ENCODE assay signal across 39 mouse cellular contexts in the genomic region with DNA sequence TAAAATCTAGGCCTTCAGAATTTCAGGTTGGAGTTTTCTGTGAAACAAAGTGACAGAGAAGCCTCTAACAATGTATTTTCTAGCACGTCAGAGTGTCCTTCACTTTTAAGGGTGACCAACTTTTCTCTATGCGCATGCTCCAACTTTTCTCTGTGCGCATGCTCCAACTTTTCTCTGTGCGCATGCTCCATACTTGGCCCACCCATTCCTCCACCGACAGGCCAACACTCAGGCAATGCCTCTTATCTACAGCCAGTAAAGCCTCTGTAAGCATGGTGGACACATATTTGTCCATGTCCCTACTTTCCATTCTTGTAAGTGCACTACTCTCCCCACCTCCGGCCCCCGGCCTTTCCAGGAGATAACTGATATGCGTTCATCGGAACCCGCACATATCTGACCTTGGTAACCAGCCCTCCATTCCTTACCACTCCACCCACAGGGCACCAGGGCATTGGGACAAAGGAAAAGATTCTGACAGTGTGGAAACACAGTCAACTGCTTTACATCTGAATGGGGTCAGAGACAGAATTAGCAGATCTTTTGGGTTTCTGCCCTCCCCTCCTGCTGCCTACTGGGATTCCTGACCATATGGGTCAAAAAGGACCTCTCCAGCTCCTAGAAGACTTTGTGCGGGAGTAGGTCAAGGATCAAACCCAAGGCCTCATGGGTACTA. TPM values are rescaled to one million over a fixed set of nuclear protein-coding genes. Genes with fewer than 3 reads are reported as not detected.
A peak's percentile ranks its signal among the peaks of the same experiment; 100 is the strongest.
DNase-seq lines count a peak whose midpoint lies in the region; ATAC-seq and TF ChIP-seq lines count a peak whose summit lies in the region.
"Had no signal": no experiment of that assay in that cellular context is flagged by ENCODE, and none has a peak within 500 bp of the region (broad histone marks: within the 10 kb centered on the region; RNA-seq: fewer than 3 reads in every experiment).

No protein-coding gene starts in this region.

- H3K9ac ChIP-seq in kidney, embryonic 14.5 days (ENCODE audit: low read depth, low read length), result no peak overlapping the region
- H3K9ac ChIP-seq in midbrain, postnatal 0 days (replicated peaks; ENCODE audit: low read length, poor library complexity, severe bottlenecking), result no peak overlapping the region
- H3K9ac ChIP-seq: embryonic facial prominence, embryonic 12.5 days; forebrain, embryonic 15.5 days; hindbrain, embryonic 15.5 days; liver, embryonic 14.5 days; midbrain, embryonic 13.5 days had no signal

- no peak overlapping the region for H3K4me2 ChIP-seq in kidney, embryonic 14.5 days (replicated peaks; ENCODE audit: low read depth, low read length)
- H3K4me2 ChIP-seq in midbrain, postnatal 0 days (ENCODE audit: low read depth, low read length, poor library complexity, severe bottlenecking), result no peak overlapping the region
- H3K4me2 ChIP-seq: embryonic facial prominence, embryonic 12.5 days; forebrain, embryonic 15.5 days; hindbrain, embryonic 15.5 days; midbrain, embryonic 13.5 days had no signal

- no peak for DNase-seq in heart, embryonic 10.5 days (ENCODE audit: low spot score)
- no peak for DNase-seq in heart, adult 11 months
- DNase-seq in kidney, adult 2 months, result no peak
- peak; percentile 93 for DNase-seq in ZHBTc4 (ENCODE audit: low read depth, low spot score)
- peak; percentile 32 for DNase-seq in heart, postnatal 4 days
- no peak for DNase-seq in midbrain, postnatal 0 days (ENCODE audit: low spot score)
- DNase-seq in ovary, postnatal 36 days (ENCODE audit: low spot score), result no peak
- DNase-seq: adrenal gland, postnatal 10 days; cerebellum, adult 9-10 months; cerebellum, postnatal 36 days; embryo, embryonic 11 days; gastrocnemius, postnatal 25 days; kidney, adult 18-20 months; kidney, postnatal 10 days; layer of hippocampus, adult 9-11 months; liver; lung, adult 2 months; lung, postnatal 10 days; retina, postnatal 1 day; right cerebral cortex, postnatal 14 days; thymus, adult 18-20 months; thymus, postnatal 25 days had no signal

- 64% methylated on average over 11 of the region's 11 CpGs for WGBS in heart, embryonic 10.5 days
- 85% methylated on average over 11 of the region's 11 CpGs for WGBS in kidney, adult 2 months
- 92% methylated on average over 11 of the region's 11 CpGs for WGBS in kidney, embryonic 14.5 days
- WGBS in midbrain, postnatal 0 days, result 88% methylated on average over 11 of the region's 11 CpGs

- no peak for ATAC-seq in kidney, embryonic 14.5 days (ENCODE audit: low FRiP score, low TSS enrichment)
- ATAC-seq in midbrain, postnatal 0 days (ENCODE audit: low FRiP score), result no peak
- ATAC-seq: forebrain, embryonic 15.5 days; midbrain, embryonic 13.5 days had no signal

- H3K27ac ChIP-seq in heart, embryonic 10.5 days, result peak overlapping the region; percentile 36
- peak overlapping the region; percentile 69; the same call in 1 of the 2 replicates for H3K27ac ChIP-seq in kidney, adult 2 months (ENCODE audit: insufficient read depth, low read depth, low read length)
- H3K27ac ChIP-seq in kidney, embryonic 14.5 days (ENCODE audit: low read depth, low read length), result no peak overlapping the region
- H3K27ac ChIP-seq in midbrain, postnatal 0 days (ENCODE audit: low read depth, low read length), result no peak overlapping the region
- H3K27ac ChIP-seq: embryonic facial prominence, embryonic 12.5 days; forebrain, embryonic 10.5 days; forebrain, embryonic 15.5 days; hindbrain, embryonic 10.5 days; hindbrain, embryonic 15.5 days; liver, embryonic 14.5 days; macrophage; midbrain, embryonic 13.5 days had no signal

- no peaks in the 10 kb centered on the region for H3K9me3 ChIP-seq in heart, embryonic 10.5 days
- H3K9me3 ChIP-seq in kidney, embryonic 14.5 days (ENCODE audit: control insufficient read depth, low read length), result no peaks in the 10 kb centered on the region
- no peaks in the 10 kb centered on the region for H3K9me3 ChIP-seq in midbrain, postnatal 0 days (ENCODE audit: low read length)
- H3K9me3 ChIP-seq: embryonic facial prominence, embryonic 12.5 days; forebrain, embryonic 10.5 days; forebrain, embryonic 15.5 days; hindbrain, embryonic 10.5 days; hindbrain, embryonic 15.5 days; midbrain, embryonic 13.5 days had no signal

- H3K36me3 ChIP-seq in heart, embryonic 10.5 days, result peaks cover 4% of the 10 kb centered on the region; the same call in 1 of the 2 replicates
- H3K36me3 ChIP-seq in kidney, adult 2 months (ENCODE audit: control insufficient read depth, insufficient read depth, low read length), result no peaks in the 10 kb centered on the region; the same call in 1 of the 2 replicates
- H3K36me3 ChIP-seq in kidney, embryonic 14.5 days (ENCODE audit: control insufficient read depth, insufficient read depth, low read length), result no peaks in the 10 kb centered on the region
- H3K36me3 ChIP-seq in midbrain, postnatal 0 days (ENCODE audit: insufficient read depth, low read length), result no peaks in the 10 kb centered on the region
- H3K36me3 ChIP-seq: embryonic facial prominence, embryonic 12.5 days; forebrain, embryonic 10.5 days; forebrain, embryonic 15.5 days; hindbrain, embryonic 10.5 days; hindbrain, embryonic 15.5 days; midbrain, embryonic 13.5 days had no signal

- peaks cover 45% of the 10 kb centered on the region for H3K4me1 ChIP-seq in heart, embryonic 10.5 days
- peaks cover 19% of the 10 kb centered on the region; the same call in 1 of the 2 replicates for H3K4me1 ChIP-seq in kidney, adult 2 months (ENCODE audit: control insufficient read depth, insufficient read depth, low read length)
- no peaks in the 10 kb centered on the region for H3K4me1 ChIP-seq in kidney, embryonic 14.5 days (ENCODE audit: control insufficient read depth, insufficient read depth, low read length)
- H3K4me1 ChIP-seq in midbrain, postnatal 0 days (ENCODE audit: insufficient read depth, low read length), result no peaks in the 10 kb centered on the region
- H3K4me1 ChIP-seq: embryonic facial prominence, embryonic 12.5 days; forebrain, embryonic 10.5 days; forebrain, embryonic 15.5 days; hindbrain, embryonic 15.5 days; midbrain, embryonic 13.5 days had no signal

- no peak for TF ChIP-seq CTCF in kidney, adult 2 months (conservative IDR thresholded peaks at IDR 0.05; ENCODE audit: insufficient read depth, insufficient read length, low read depth, low read length)
- no peak for TF ChIP-seq CTCF in midbrain, postnatal 0 days (IDR thresholded peaks at IDR 0.05)

- TF ChIP-seq POLR2A in kidney, adult 2 months (IDR thresholded peaks at IDR 0.05; ENCODE audit: low read depth, low read length), result no peak

- no peak overlapping the region for H3K4me3 ChIP-seq in heart, embryonic 10.5 days
- no peak overlapping the region for H3K4me3 ChIP-seq in kidney, adult 2 months (ENCODE audit: insufficient read depth, low read depth, low read length)
- no peak overlapping the region for H3K4me3 ChIP-seq in kidney, embryonic 14.5 days (ENCODE audit: low read length)
- no peak overlapping the region for H3K4me3 ChIP-seq in midbrain, postnatal 0 days (ENCODE audit: low read depth, low read length)
- H3K4me3 ChIP-seq: embryonic facial prominence, embryonic 12.5 days; forebrain, embryonic 10.5 days; forebrain, embryonic 15.5 days; hindbrain, embryonic 10.5 days; hindbrain, embryonic 15.5 days; midbrain, embryonic 13.5 days had no signal

- H3K27me3 ChIP-seq in heart, embryonic 10.5 days (ENCODE audit: insufficient read depth, poor library complexity, severe bottlenecking), result peaks cover 4% of the 10 kb centered on the region; the same call in 1 of the 2 replicates
- no peaks in the 10 kb centered on the region for H3K27me3 ChIP-seq in kidney, adult 2 months (replicated peaks; ENCODE audit: control insufficient read depth, insufficient read depth, low read length)
- H3K27me3 ChIP-seq in kidney, embryonic 14.5 days (ENCODE audit: control insufficient read depth, insufficient read depth, low read length), result no peaks in the 10 kb centered on the region
- H3K27me3 ChIP-seq in midbrain, postnatal 0 days (ENCODE audit: insufficient read depth, low read length), result no peaks in the 10 kb centered on the region
- H3K27me3 ChIP-seq: embryonic facial prominence, embryonic 12.5 days; forebrain, embryonic 15.5 days; hindbrain, embryonic 15.5 days; midbrain, embryonic 13.5 days had no signal

RNA-seq across cellular contexts. Expression of a gene that starts 16.5 kb away (rescaled TPM):
- 11.3 and 27.9 TPM in 2 replicates for polyA plus RNA-seq in heart, embryonic 10.5 days (2016; fragmentation: Nextera tagmentation; extraction: Ambion mirVana)
- 395 and 444 TPM in 2 replicates for polyA plus RNA-seq in kidney, adult 2 months (2012; rRNA removed)
- 4.3 and 9.1 TPM in 2 replicates for polyA plus RNA-seq in kidney, embryonic 14.5 days (2014; fragmentation: Nextera tagmentation; extraction: Ambion mirVana)
- 10 to 100 TPM; 30.7 to 36.2 TPM for total RNA-seq in heart, postnatal 4 days (2021)
- 3.0 and 4.9 TPM in 2 replicates for total RNA-seq in midbrain, postnatal 0 days (2014; rRNA removed)
- polyA plus RNA-seq in midbrain, postnatal 0 days (2015; fragmentation: Nextera tagmentation; extraction: Ambion mirVana), result 2.7 TPM in 2 replicates
- total RNA-seq: megakaryocyte-erythroid progenitor cell, adult 5-6 weeks; monocyte, adult 5-6 weeks had no signal
- polyA plus RNA-seq: macrophage; midbrain, embryonic 13.5 days; neural tube, embryonic 14.5 days had no signal

RNA-seq across cellular contexts. Expression of a gene that starts 19.0 kb away (rescaled TPM):
- 0.20 TPM in 1 of 2 replicates, not detected in the other for polyA plus RNA-seq in heart, embryonic 10.5 days (2016; fragmentation: Nextera tagmentation; extraction: Ambion mirVana)
- 0.11 and 1.5 TPM in 2 replicates for polyA plus RNA-seq in kidney, adult 2 months (2012; rRNA removed)
- not detected in 2 replicates for polyA plus RNA-seq in kidney, embryonic 14.5 days (2014; fragmentation: Nextera tagmentation; extraction: Ambion mirVana)
- under 1 TPM; 0.11 to 0.12 TPM for total RNA-seq in heart, postnatal 4 days (2021)
- total RNA-seq in midbrain, postnatal 0 days (2014; rRNA removed), result 0.47 and 0.60 TPM in 2 replicates
- polyA plus RNA-seq in midbrain, postnatal 0 days (2015; fragmentation: Nextera tagmentation; extraction: Ambion mirVana), result 0.16 and 0.25 TPM in 2 replicates
- total RNA-seq: adrenal gland, postnatal 10 days; gastrocnemius, adult 18-20 months; gastrocnemius, postnatal 25 days; megakaryocyte-erythroid progenitor cell, adult 5-6 weeks; monocyte, adult 5-6 weeks had no signal
- polyA plus RNA-seq: embryonic facial prominence, embryonic 12.5 days; forebrain, embryonic 10.5 days; forebrain, embryonic 15.5 days; hindbrain, embryonic 10.5 days; hindbrain, embryonic 15.5 days; intestine, embryonic 14.5 days; limb, embryonic 11.5 days; macrophage; midbrain, embryonic 13.5 days; neural tube, embryonic 14.5 days; small intestine, adult 2 months; stomach, embryonic 14.5 days had no signal

Comparison
In these comparisons a context has a peak if more than half of its experiments do, and no peak if none do; other contexts are left out.
1. DNase-seq: peak in ZHBTc4 (single experiment) and heart, postnatal 4 days (single experiment); none in heart, embryonic 10.5 days (single experiment), heart, adult 11 months (single experiment), kidney, adult 2 months (single experiment), midbrain, postnatal 0 days (single experiment) and ovary, postnatal 36 days (single experiment).
2. H3K27ac ChIP-seq: peak in heart, embryonic 10.5 days (single experiment) and kidney, adult 2 months (single experiment); none in kidney, embryonic 14.5 days (single experiment) and midbrain, postnatal 0 days (single experiment).
3. RNA of a gene that starts 16.5 kb away (polyA plus RNA-seq): 395 to 444 TPM in kidney, adult 2 months; 11.3 to 27.9 TPM in heart, embryonic 10.5 days, 4.3 to 9.1 TPM in kidney, embryonic 14.5 days and 2.7 TPM in midbrain, postnatal 0 days; every median in the first group is over 10 times any median in the second.